Mouse (Mus musculus): ENCODE measurements around the gene Kcmf1. TPM values are rescaled to one million over a fixed set of nuclear protein-coding genes. Genes with fewer than 3 reads are reported as not detected.

The Kcmf1 gene
- polyA plus RNA-seq, 1 experiment = 110 TPM

DNA sequence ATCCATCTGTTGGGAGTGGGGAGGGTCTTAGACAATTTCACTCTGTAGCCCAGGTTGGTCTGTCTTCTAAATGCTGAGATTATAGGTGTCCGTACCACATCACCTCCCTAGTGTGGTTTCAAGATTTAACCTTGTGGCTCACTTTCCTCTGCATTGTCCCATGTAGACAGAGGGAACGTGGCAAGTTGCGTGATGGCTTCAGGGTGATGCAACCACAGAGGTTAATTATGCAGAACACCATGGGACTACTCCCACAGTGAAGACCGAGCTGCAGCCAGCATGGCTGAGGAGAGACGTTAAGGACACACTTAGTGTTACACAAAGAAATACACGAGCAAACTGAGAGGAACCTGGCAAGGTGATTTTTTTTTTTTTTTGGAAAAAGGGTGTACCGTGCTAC, 16.6 kb upstream of the Kcmf1 start:
- Histone ChIP-seq H3K79me2 (ENCODE audit: control insufficient read depth, insufficient read depth) (no peaks in the 10 kb centered on the region), H3K36me3 (ENCODE audit: control insufficient read depth, insufficient read depth) (no peaks in the 10 kb centered on the region), H3K4me3 (no peak overlapping the region), H3K27me3 (ENCODE audit: control insufficient read depth, insufficient read depth, insufficient read length) (no peaks in the 10 kb centered on the region), H3ac (ENCODE audit: control insufficient read depth, insufficient read length) (no peak overlapping the region), H3K4me2 (ENCODE audit: low read depth) (no peak overlapping the region)
- TF ChIP-seq CEBPB (IDR thresholded peaks at IDR 0.05; ENCODE audit: insufficient read depth, poor library complexity, severe bottlenecking) (no peak), REST (IDR thresholded peaks at IDR 0.05; ENCODE audit: insufficient read depth, insufficient read length) (no peak), MAX (IDR thresholded peaks at IDR 0.05; ENCODE audit: low read depth) (no peak), SRF (IDR thresholded peaks at IDR 0.05; ENCODE audit: control insufficient read depth, insufficient read length, low read depth) (no peak), MYOD1 (IDR thresholded peaks at IDR 0.05; ENCODE audit: control insufficient read depth in 1 of 3, insufficient read length in 2 of 3, low read depth in 2 of 3) (no peak), TCF3 (IDR thresholded peaks at IDR 0.05; ENCODE audit: insufficient read length, low read depth) (no peak), MYOG (IDR thresholded peaks at IDR 0.05; ENCODE audit: control insufficient read depth in 1 of 3, insufficient read depth in 1 of 3, insufficient read length in 2 of 3, low read depth in 2 of 3) (no peak), POLR2AphosphoS2 (IDR thresholded peaks at IDR 0.05; ENCODE audit: insufficient read length, low read depth) (no peak), E2F4 (IDR thresholded peaks at IDR 0.05; ENCODE audit: insufficient read depth) (no peak), POLR2A (IDR thresholded peaks at IDR 0.05; ENCODE audit: insufficient read length, low read depth) (no peak), TCF12 (IDR thresholded peaks at IDR 0.05; ENCODE audit: insufficient read depth, poor library complexity, severe bottlenecking) (no peak), USF1 (IDR thresholded peaks at IDR 0.05; ENCODE audit: low read depth) (no peak)

DNA sequence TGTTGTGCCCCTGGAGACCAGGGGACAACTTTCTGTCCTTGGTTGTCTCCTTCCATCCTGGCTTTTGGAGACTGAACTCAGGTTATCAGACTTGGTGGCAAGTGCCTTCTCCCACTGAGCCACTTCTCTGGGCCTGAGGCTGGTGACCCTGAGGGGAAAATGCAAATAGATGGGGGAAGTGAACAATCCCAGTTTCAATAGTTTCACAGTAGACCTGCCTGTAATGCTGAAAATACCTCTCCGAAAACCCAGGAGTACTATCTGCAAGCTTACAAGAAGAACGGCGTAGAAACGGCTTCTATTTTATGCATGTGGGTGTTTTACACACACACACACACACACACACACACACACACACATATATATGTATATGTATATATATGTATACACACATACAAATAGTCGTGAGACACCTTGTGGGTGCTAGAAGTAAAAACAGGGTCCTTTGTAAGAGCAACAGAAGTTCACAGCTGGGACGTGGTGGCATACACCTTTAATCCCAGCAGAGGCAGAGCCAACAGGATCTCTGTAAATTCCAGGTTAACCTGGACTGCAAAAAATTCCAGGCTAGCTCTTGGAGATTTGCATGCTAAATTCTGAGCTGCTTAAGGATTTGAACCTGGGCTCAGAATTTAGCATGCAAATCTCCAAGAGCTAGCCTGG, 14.4 kb upstream of the Kcmf1 start:
- no peaks in the 10 kb centered on the region for H3K79me2 ChIP-seq (ENCODE audit: control insufficient read depth, insufficient read depth)
- no peak overlapping the region for H3ac ChIP-seq (ENCODE audit: control insufficient read depth, insufficient read length)
- TF ChIP-seq REST (IDR thresholded peaks at IDR 0.05; ENCODE audit: insufficient read depth, insufficient read length) (no peak), CEBPB (IDR thresholded peaks at IDR 0.05; ENCODE audit: insufficient read depth, poor library complexity, severe bottlenecking) (no peak), POLR2AphosphoS2 (IDR thresholded peaks at IDR 0.05; ENCODE audit: insufficient read length, low read depth) (no peak), TCF3 (IDR thresholded peaks at IDR 0.05; ENCODE audit: insufficient read length, low read depth) (no peak), POLR2A (IDR thresholded peaks at IDR 0.05; ENCODE audit: insufficient read length, low read depth) (no peak), MAX (IDR thresholded peaks at IDR 0.05; ENCODE audit: low read depth) (no peak), E2F4 (IDR thresholded peaks at IDR 0.05; ENCODE audit: insufficient read depth) (no peak), TCF12 (IDR thresholded peaks at IDR 0.05; ENCODE audit: insufficient read depth, poor library complexity, severe bottlenecking) (no peak), SRF (IDR thresholded peaks at IDR 0.05; ENCODE audit: control insufficient read depth, insufficient read length, low read depth) (no peak), MYOD1 (IDR thresholded peaks at IDR 0.05; ENCODE audit: control insufficient read depth in 1 of 3, insufficient read length in 2 of 3, low read depth in 2 of 3) (no peak), USF1 (IDR thresholded peaks at IDR 0.05; ENCODE audit: low read depth) (no peak), MYOG (IDR thresholded peaks at IDR 0.05; ENCODE audit: control insufficient read depth in 1 of 3, insufficient read depth in 1 of 3, insufficient read length in 2 of 3, low read depth in 2 of 3) (no peak)
- no peaks in the 10 kb centered on the region for H3K36me3 ChIP-seq (ENCODE audit: control insufficient read depth, insufficient read depth)
- H3K4me2 ChIP-seq (ENCODE audit: low read depth) = no peak overlapping the region
- H3K4me3 ChIP-seq = no peak overlapping the region
- H3K27me3 ChIP-seq (ENCODE audit: control insufficient read depth, insufficient read depth, insufficient read length) = no peaks in the 10 kb centered on the region

DNA sequence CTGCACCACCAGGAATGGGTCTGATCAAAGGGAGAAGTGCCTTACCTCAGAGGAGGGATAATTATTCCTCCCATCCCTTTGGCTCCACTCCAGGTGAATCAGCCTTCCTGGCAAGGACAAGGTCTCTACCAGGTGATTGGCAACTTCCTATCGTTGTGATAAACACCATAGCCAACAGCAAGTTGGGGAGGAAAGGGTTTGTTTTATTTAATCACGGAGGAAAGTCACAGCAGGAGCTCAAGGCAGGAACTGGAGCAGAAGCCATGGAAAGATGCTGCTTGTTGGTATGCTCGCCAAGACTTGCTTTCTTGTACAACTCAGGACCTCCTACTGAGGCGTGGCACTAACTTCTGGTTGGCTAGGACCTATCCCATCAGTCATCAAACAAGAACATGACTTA, 11.5 kb upstream of the Kcmf1 start:
- Histone ChIP-seq H3K27me3 (ENCODE audit: control insufficient read depth, insufficient read depth, insufficient read length) (no peaks in the 10 kb centered on the region), H3K36me3 (ENCODE audit: control insufficient read depth, insufficient read depth) (no peaks in the 10 kb centered on the region), H3K79me2 (ENCODE audit: control insufficient read depth, insufficient read depth) (no peaks in the 10 kb centered on the region), H3K4me3 (no peak overlapping the region), H3ac (ENCODE audit: control insufficient read depth, insufficient read length) (no peak overlapping the region), H3K4me2 (ENCODE audit: low read depth) (no peak overlapping the region)
- TF ChIP-seq E2F4 (IDR thresholded peaks at IDR 0.05; ENCODE audit: insufficient read depth) = no peak
- no peak for TF ChIP-seq TCF12 (IDR thresholded peaks at IDR 0.05; ENCODE audit: insufficient read depth, poor library complexity, severe bottlenecking)
- TF ChIP-seq USF1 (IDR thresholded peaks at IDR 0.05; ENCODE audit: low read depth) = no peak
- no peak for TF ChIP-seq TCF3 (IDR thresholded peaks at IDR 0.05; ENCODE audit: insufficient read length, low read depth)
- no peak for TF ChIP-seq MYOG (IDR thresholded peaks at IDR 0.05; ENCODE audit: control insufficient read depth in 1 of 3, insufficient read depth in 1 of 3, insufficient read length in 2 of 3, low read depth in 2 of 3)
- no peak for TF ChIP-seq CEBPB (IDR thresholded peaks at IDR 0.05; ENCODE audit: insufficient read depth, poor library complexity, severe bottlenecking)
- TF ChIP-seq MAX (IDR thresholded peaks at IDR 0.05; ENCODE audit: low read depth) = no peak
- no peak for TF ChIP-seq POLR2A (IDR thresholded peaks at IDR 0.05; ENCODE audit: insufficient read length, low read depth)
- no peak for TF ChIP-seq SRF (IDR thresholded peaks at IDR 0.05; ENCODE audit: control insufficient read depth, insufficient read length, low read depth)
- no peak for TF ChIP-seq POLR2AphosphoS2 (IDR thresholded peaks at IDR 0.05; ENCODE audit: insufficient read length, low read depth)
- TF ChIP-seq MYOD1 (IDR thresholded peaks at IDR 0.05; ENCODE audit: control insufficient read depth in 1 of 3, insufficient read length in 2 of 3, low read depth in 2 of 3) = no peak
- TF ChIP-seq REST (IDR thresholded peaks at IDR 0.05; ENCODE audit: insufficient read depth, insufficient read length) = no peak

DNA sequence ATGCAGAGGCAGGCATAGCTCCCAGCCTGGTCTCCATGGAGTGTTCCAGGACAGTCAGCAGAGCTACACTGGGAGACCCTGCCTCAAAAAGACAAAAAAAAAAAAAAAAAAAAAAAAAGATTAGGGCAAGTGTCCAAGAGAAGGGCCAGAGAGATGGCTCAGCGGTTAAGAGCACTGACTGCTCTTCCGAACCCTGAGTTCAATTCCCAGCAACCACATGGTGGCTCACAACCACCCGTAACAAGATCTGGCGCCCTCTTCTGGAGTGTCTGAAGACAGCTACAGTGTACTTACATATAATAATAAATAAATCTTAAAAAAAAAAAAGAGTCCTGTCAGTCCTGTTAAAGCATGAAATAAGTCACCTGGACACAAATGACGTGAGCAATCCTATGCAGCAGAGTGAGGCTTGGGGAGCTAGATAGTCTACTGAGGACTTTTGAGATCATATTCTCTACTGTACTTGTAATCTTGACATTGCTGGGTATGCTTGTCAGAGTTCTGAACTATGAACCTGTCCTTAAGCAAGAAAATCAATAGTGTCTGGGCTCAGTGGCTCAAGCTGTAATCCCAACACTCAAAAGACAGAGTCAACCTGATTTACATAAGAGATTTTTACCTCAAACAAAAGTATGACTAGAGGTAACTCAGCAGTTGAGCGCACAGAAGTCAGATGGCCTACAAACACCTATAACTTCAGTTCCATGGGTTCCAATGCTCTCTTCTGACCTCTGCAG, 2.6 kb upstream of the Kcmf1 start:
- TF ChIP-seq USF1 (IDR thresholded peaks at IDR 0.05; ENCODE audit: low read depth) = no peak
- no peak for TF ChIP-seq E2F4 (IDR thresholded peaks at IDR 0.05; ENCODE audit: insufficient read depth)
- TF ChIP-seq POLR2A (IDR thresholded peaks at IDR 0.05; ENCODE audit: insufficient read length, low read depth) = no peak
- TF ChIP-seq MAX (IDR thresholded peaks at IDR 0.05; ENCODE audit: low read depth) = no peak
- no peak for TF ChIP-seq MYOG (IDR thresholded peaks at IDR 0.05; ENCODE audit: control insufficient read depth in 1 of 3, insufficient read depth in 1 of 3, insufficient read length in 2 of 3, low read depth in 2 of 3)
- no peak for TF ChIP-seq CEBPB (IDR thresholded peaks at IDR 0.05; ENCODE audit: insufficient read depth, poor library complexity, severe bottlenecking)
- TF ChIP-seq POLR2AphosphoS2 (IDR thresholded peaks at IDR 0.05; ENCODE audit: insufficient read length, low read depth) = no peak
- no peak for TF ChIP-seq SRF (IDR thresholded peaks at IDR 0.05; ENCODE audit: control insufficient read depth, insufficient read length, low read depth)
- Histone ChIP-seq H3K36me3 (ENCODE audit: control insufficient read depth, insufficient read depth) (no peaks in the 10 kb centered on the region), H3K27me3 (ENCODE audit: control insufficient read depth, insufficient read depth, insufficient read length) (no peaks in the 10 kb centered on the region)

More for the DNA sequence above, 2.6 kb upstream of the Kcmf1 start:
- Histone ChIP-seq H3K4me3 (no peak overlapping the region), H3ac (ENCODE audit: control insufficient read depth, insufficient read length) (no peak overlapping the region), H3K79me2 (ENCODE audit: control insufficient read depth, insufficient read depth) (peaks cover 13% of the 10 kb centered on the region), H3K4me2 (ENCODE audit: low read depth) (no peak overlapping the region)
